Mouse (Mus musculus) ES-Bruce4 (cell line): ENCODE data around the gene Slc25a19.

Source experiments
- CTCF ChIP-seq: IDR thresholded peaks from one replicate; pipeline ENCODE4 v1.8.1; 2011; ENCODE audit warnings: low read depth, low read length
- EP300 ChIP-seq: IDR thresholded peaks from 2 replicates; pipeline ENCODE4 v1.6.1; 2011; ENCODE audit warnings: low read depth, low read length; ENCODE audit not compliant: insufficient read depth

GRCm38 (mm10) chr11:115627705-115628464 lies at the start of gene Slc25a19:
- peak; percentile 6; the same call in 1 of the 2 replicates for TF ChIP-seq EP300
- no peak for TF ChIP-seq CTCF
